Mouse (Mus musculus) liver, adult 2 months (tissue): Measurements from ENCODE around the gene Rasal1. TPM values are rescaled to one million over a fixed set of nuclear protein-coding genes. Genes with fewer than 3 reads are reported as not detected.
A peak's percentile ranks its signal among the peaks of the same experiment; 100 is the strongest.

ENCODE experiments used
- DNase-seq: peaks from one replicate; pipeline ENCODE4 v3.0.0-alpha.2; 2011; ENCODE audit warnings: low read depth, low spot score; ENCODE audit errors: extremely low read depth
- H3K27ac ChIP-seq: fragments of 200-500 bp; replicated peaks from 2 replicates; pipeline ENCODE4 v1.5.1; 2012; ENCODE audit warnings: low read depth, mild to moderate bottlenecking, control low read depth, inconsistent platforms, low read length; ENCODE audit not compliant: insufficient read depth
- H3K27me3 ChIP-seq: fragments of 200-500 bp; 2 replicates; pipeline ENCODE4 v1.6.1; 2012; ENCODE audit warnings: mild to moderate bottlenecking, moderate library complexity, low read length, inconsistent platforms; ENCODE audit not compliant: control insufficient read depth, insufficient read depth
- H3K36me3 ChIP-seq: fragments of 200-500 bp; 2 replicates; pipeline ENCODE4 v1.6.1; 2012; ENCODE audit warnings: low read length, inconsistent platforms; ENCODE audit not compliant: control insufficient read depth, insufficient read depth
- H3K4me1 ChIP-seq: fragments of 200-500 bp; 2 replicates; pipeline ENCODE4 v1.6.1; 2011; ENCODE audit warnings: low read length; ENCODE audit not compliant: control insufficient read depth, insufficient read depth
- H3K4me3 ChIP-seq: fragments of 200-500 bp; 2 replicates; pipeline ENCODE4 v1.5.1; 2011; ENCODE audit warnings: low read depth, mild to moderate bottlenecking, control low read depth, low read length, moderate library complexity; ENCODE audit not compliant: insufficient read depth
- H3K79me2 ChIP-seq: fragments of 200-500 bp; 2 replicates; pipeline ENCODE4 v1.6.1; 2012; ENCODE audit warnings: inconsistent platforms, mild to moderate bottlenecking, low read length, moderate library complexity; ENCODE audit not compliant: control insufficient read depth, insufficient read depth
- H3K9ac ChIP-seq: fragments of 200-500 bp; 2 replicates; pipeline ENCODE4 v1.6.1; 2012; ENCODE audit warnings: low read depth, mild to moderate bottlenecking, control low read depth, inconsistent platforms, low read length
- CTCF ChIP-seq: fragments of 200-500 bp; IDR thresholded peaks from 2 replicates; pipeline ENCODE4 v1.5.1; 2011; ENCODE audit warnings: low read depth, low read length, control low read depth
- POLR2A ChIP-seq: fragments of 200-500 bp; IDR thresholded peaks from 2 replicates; pipeline ENCODE4 v1.6.1; 2011; ENCODE audit warnings: low read length, control low read depth; ENCODE audit not compliant: insufficient read depth; ENCODE audit errors: extremely low read depth
- WGBS: fragments of 180-500 bp; shearing (Covaris S2); methylation state at CpG from one replicate; pipeline ENCODE4 v1.1.7; 2018; 5-methylcytosine and 5-hydroxymethylcytosine counted together
- polyA plus RNA-seq: library from polyadenylated mRNA; depleted of rRNA; stranded (reverse); fragments of >200 nt; gene quantifications from 2 replicates; pipeline ENCODE4 v1.2.3, GENCODE M21; 2012
- total RNA-seq: library from RNA; depleted of rRNA; stranded (reverse); fragments of >200 nt; gene quantifications from 2 replicates; pipeline ENCODE4 v1.2.3, GENCODE M21; 2014

Gene Rasal1
- total and polyA plus RNA-seq, 2 experiments, result 0.09 to 0.95 TPM

DNA sequence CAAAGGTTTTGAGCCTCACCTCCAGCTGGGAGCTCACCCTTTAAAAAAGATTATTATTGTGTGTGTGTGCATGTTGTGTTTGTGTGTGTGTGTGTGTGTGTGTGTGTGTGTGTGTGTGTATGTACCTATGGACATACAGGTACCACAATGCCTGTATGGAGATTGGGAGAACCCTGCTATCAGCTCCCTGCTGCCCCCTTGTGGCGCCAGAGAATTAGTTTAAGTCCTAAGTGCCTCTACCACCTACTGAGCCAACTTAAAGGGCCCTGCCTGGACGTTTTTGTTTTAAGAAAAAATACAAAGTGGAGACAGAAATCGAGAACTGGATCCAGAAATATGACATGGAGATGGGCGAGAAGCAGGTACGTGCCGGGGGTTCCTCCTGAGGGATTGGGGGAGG is 43.8 kb upstream of the Rasal1 start:
- no peaks in the 10 kb centered on the region for H3K27me3 ChIP-seq
- H3K4me3 ChIP-seq, result no peak overlapping the region
- peak; percentile 68 for TF ChIP-seq CTCF
- no peak for TF ChIP-seq POLR2A
- H3K9ac ChIP-seq, result peak overlapping the region; percentile 23; the same call in 1 of the 2 replicates
- H3K36me3 ChIP-seq, result no peaks in the 10 kb centered on the region
- DNase-seq, result peak; percentile 50
- H3K4me1 ChIP-seq, result peaks cover 8% of the 10 kb centered on the region
- no peak overlapping the region for H3K27ac ChIP-seq
- no peaks in the 10 kb centered on the region for H3K79me2 ChIP-seq
- WGBS, result 7% methylated on average over 6 of the region's 6 CpGs

DNA sequence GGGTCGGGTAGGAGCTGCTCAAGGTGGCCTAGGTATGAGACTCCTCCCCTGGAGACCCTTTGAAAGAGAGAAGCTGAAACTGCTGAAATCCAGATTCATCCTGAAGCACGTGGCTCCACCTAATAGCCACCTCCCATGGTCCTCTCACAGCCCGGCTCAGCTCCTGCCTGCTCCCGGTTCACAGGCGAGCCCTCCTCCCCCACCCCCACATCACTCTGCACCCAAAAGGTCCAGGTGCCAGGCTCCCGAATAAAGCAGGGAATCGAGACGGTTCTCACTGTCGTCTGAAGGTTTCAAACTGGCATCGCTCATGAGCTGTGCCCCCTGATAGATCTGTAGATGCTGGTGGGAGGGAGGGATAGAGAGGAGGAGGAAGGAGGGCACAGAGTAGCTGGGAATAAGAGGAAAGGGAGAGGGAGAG is 43.4 kb upstream of the Rasal1 start:
- no peak for TF ChIP-seq POLR2A
- TF ChIP-seq CTCF, result no peak
- Histone ChIP-seq H3K36me3 (no peaks in the 10 kb centered on the region), H3K27ac (no peak overlapping the region), H3K4me1 (peaks cover 8% of the 10 kb centered on the region), H3K79me2 (no peaks in the 10 kb centered on the region), H3K27me3 (no peaks in the 10 kb centered on the region), H3K4me3 (peak overlapping the region; percentile 30), H3K9ac (peak overlapping the region; percentile 23; the same call in 1 of the 2 replicates)
- WGBS, result 3% methylated on average over 10 of the region's 10 CpGs
- DNase-seq, result no peak

DNA sequence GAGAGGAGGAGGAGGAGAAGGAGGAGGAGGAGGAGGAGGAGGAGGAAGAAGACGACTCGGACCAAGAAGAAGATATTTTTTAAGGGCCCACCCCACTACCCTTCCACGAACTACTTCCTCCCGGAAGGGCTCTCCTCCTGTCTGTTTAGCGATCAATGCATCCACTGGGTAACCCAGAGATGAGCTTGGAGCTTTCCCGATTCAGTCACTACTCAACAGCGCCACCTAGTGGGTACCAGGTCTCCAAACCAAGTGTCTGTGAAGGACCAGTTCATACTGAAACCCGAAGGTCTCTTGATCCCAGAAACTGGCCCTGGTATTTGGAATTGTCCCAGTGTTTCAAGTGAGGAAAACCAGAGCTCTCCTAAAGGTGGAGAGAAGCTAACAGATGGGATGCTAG is 42.9 kb upstream of the Rasal1 start:
- Histone ChIP-seq H3K27ac (no peak overlapping the region), H3K36me3 (no peaks in the 10 kb centered on the region), H3K27me3 (no peaks in the 10 kb centered on the region), H3K79me2 (no peaks in the 10 kb centered on the region), H3K4me3 (no peak overlapping the region), H3K9ac (no peak overlapping the region), H3K4me1 (peaks cover 8% of the 10 kb centered on the region)
- peak; percentile 78 for TF ChIP-seq CTCF
- TF ChIP-seq POLR2A, result no peak
- WGBS, result 1% methylated on average over 8 of the region's 8 CpGs
- peak; percentile 79 for DNase-seq

DNA sequence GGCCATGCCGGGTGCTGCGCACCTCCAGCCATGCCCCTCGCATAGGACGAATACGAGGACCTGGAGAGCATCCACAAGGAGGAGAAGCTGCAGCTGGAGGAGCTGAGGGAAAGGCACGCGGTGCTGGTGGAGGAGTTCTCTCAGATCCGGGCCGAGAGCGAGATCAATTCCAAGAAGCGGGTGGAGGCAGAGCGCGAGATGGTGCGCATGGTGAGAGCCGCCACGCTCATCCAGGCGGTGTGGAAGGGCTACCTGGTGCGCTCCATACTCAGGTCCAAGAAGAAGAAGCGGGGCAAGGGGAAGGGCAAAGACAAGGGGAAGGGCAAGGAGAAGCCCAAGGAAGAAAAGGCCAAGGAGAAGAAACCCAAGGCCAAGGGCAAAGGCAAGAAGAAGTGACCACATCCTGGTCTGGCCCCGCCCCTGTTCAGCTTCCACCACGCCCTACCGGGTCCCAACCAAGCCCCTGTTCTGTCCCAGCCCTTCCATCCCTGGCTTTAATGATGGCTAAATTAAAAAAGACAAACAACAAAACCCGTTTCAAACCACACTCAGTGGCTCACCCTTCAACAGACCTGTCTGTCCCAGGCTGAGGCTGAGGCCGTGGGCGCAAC is 41.9 kb upstream of the Rasal1 start:
- no peak for DNase-seq
- Histone ChIP-seq H3K4me3 (no peak overlapping the region), H3K79me2 (peaks cover 4% of the 10 kb centered on the region; the same call in 1 of the 2 replicates), H3K27ac (no peak overlapping the region), H3K9ac (no peak overlapping the region), H3K27me3 (no peaks in the 10 kb centered on the region), H3K36me3 (no peaks in the 10 kb centered on the region), H3K4me1 (peaks cover 9% of the 10 kb centered on the region)
- TF ChIP-seq POLR2A (no peak), CTCF (no peak)
- 82% methylated on average over 25 of the region's 25 CpGs for WGBS

DNA sequence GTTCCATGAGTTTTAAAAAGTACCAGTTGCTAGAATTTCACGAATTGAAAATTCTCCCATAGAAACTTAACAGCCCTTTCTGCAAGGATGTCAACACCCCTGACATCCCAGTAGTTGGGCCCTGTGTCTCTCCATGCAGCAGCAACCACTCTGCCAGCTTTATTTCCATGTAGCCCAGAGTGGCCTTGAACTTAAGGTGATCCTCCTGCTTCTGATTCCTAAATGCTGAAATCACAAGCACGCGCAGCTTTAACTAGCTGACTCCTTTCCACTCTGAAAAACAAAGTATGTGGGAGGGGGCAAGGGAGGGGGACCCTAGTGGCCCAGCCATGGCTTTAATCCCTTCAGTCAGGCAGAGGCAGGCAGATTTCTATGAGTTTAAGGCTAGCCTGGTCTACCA is 41.3 kb upstream of the Rasal1 start:
- Histone ChIP-seq H3K27ac (no peak overlapping the region), H3K27me3 (no peaks in the 10 kb centered on the region), H3K79me2 (peaks cover 4% of the 10 kb centered on the region; the same call in 1 of the 2 replicates), H3K4me3 (no peak overlapping the region), H3K9ac (no peak overlapping the region), H3K4me1 (peaks cover 10% of the 10 kb centered on the region), H3K36me3 (no peaks in the 10 kb centered on the region)
- no peak for TF ChIP-seq CTCF
- no peak for TF ChIP-seq POLR2A
- whole genome bisulfite sequencing, result 71% methylated on average over 3 of the region's 3 CpGs
- DNase-seq, result no peak

DNA sequence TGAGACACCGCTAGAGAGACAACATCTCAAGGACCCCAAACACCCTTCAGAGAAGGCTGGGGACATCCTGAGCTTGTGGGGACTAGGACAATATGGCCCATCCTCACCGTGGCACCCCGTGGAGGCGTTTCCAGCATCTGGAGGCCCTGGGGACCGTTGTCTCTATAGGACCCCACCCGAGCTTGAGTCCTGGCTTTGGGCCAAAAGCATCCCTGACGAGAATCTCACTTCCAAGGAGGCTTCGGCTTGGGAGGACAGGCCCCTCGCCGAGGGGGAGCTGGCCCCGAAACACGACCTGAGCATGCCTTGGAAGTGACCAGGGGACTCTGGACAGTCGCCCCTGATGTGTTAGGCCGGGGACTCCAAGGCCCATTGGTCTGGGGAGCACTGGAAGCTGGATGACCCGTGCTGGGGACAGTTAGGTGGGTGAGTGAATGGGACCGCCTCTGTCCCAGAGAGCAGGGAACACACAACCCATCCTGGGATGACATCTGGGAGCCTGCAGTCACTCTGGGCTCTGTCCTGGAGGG is 39.3 kb upstream of the Rasal1 start:
- DNase-seq, result no peak
- Histone ChIP-seq H3K36me3 (no peaks in the 10 kb centered on the region), H3K4me3 (no peak overlapping the region), H3K4me1 (peaks cover 14% of the 10 kb centered on the region), H3K79me2 (peaks cover 4% of the 10 kb centered on the region; the same call in 1 of the 2 replicates), H3K9ac (no peak overlapping the region), H3K27ac (no peak overlapping the region), H3K27me3 (no peaks in the 10 kb centered on the region)
- WGBS, result 89% methylated on average over 16 of the region's 16 CpGs
- TF ChIP-seq POLR2A (no peak), CTCF (no peak)
